In the genomic region with DNA sequence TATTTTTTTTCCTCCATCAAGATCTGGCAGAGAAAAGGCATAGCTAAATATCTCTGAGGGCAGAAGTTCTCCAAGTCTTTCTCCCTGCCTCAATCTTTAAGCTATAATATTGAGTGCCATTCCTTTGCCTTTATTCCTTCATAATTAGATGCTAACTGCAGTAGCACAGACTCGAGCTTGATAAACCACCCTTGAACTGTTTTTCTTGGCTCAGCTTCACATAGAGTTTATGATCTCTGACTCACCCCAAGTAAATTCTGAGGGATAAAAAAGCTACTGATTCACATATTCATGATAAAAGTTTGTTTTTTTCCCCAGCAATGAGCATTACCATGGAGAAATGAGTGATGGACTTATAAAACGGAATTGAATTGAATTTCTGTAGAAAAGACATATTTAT, we compare ENCODE assay signal across 11 mouse cellular contexts.
DNase-seq lines count a peak whose midpoint lies in the region.
"Had no signal": no experiment of that assay in that cellular context is flagged by ENCODE, and none has a peak within 500 bp of the region (broad histone marks: within the 10 kb centered on the region; RNA-seq: fewer than 3 reads in every experiment).

No protein-coding gene starts in this region.

- peak; percentile 11 to 83 for DNase-seq in adrenal gland, adult (ENCODE audit: inconsistent age in 2 of 2, low spot score in 1 of 2)
- DNase-seq in adrenal gland, postnatal 25 days: no peak
- DNase-seq in heart, adult 8-10 months (ENCODE audit: low spot score): peak; percentile 1
- no peak for DNase-seq in heart, adult 9 months (ENCODE audit: low spot score in 2 of 2)
- peak; percentile 34 for DNase-seq in 3T3-L1 (ENCODE audit: low read depth, low spot score)
- DNase-seq in adrenal gland, postnatal 10 days: peak; percentile 7
- DNase-seq in cerebellum, postnatal 36 days: no peak
- DNase-seq in cerebellum, postnatal 10 days: no peak
- DNase-seq: cerebellum, adult 11 months; cerebellum, adult 8-10 months; cerebellum, postnatal 25 days had no signal

Comparison
In these comparisons a context has a peak if more than half of its experiments do, and no peak if none do; other contexts are left out.
1. DNase-seq: peak in adrenal gland, adult (2 of 2), heart, adult 8-10 months (single experiment), 3T3-L1 (single experiment) and adrenal gland, postnatal 10 days (single experiment); none in adrenal gland, postnatal 25 days (single experiment), heart, adult 9 months (0 of 2), cerebellum, postnatal 36 days (0 of 2) and cerebellum, postnatal 10 days (0 of 2).